Mouse (Mus musculus): ENCODE results near the gene AW209491. TPM values are rescaled to one million over a fixed set of nuclear protein-coding genes. Genes with fewer than 3 reads are reported as not detected.

Gene AW209491
- polyA plus RNA-seq, 1 experiment from 2014 or later = 13.6 TPM

DNA sequence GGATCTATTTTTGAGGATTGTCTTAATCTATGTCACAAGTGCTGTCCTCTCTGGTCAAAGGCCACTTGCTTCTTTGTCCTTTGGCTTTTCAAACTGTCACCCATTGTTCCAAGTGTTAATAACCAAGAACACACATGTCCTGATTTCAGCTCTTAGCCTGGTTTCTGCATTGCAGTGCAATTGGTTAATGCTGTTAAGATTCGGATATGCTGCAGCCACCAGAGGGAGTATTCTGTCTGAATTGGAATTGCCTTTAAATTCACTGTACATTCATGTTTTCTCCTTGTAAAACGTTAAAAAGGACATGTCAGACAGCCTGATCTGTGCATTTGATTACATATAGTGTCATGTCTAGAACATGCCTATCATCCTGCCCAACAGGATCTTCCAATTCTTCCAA, 40.4 kb downstream of the AW209491 start:
- DNase-seq = no peak
- no peaks in the 10 kb centered on the region for H3K27me3 ChIP-seq
- no peak overlapping the region for H3K9ac ChIP-seq
- H3K4me3 ChIP-seq (replicated peaks) = no peak overlapping the region
- H3K4me1 ChIP-seq (replicated peaks) = no peaks in the 10 kb centered on the region
- no peaks in the 10 kb centered on the region for H3K9me3 ChIP-seq (replicated peaks)
- WGBS (ENCODE audit: insufficient replicate concordance) = 33% methylated on average over 2 of the region's 2 CpGs
- no peak for ATAC-seq (ENCODE audit: low read depth)
- H3K27ac ChIP-seq = no peak overlapping the region
- H3K36me3 ChIP-seq = no peaks in the 10 kb centered on the region
- H3K4me2 ChIP-seq = no peak overlapping the region

Other genes starting within 250 kb of the AW209491 start
- gene Hecw1, start 106.9 kb upstream of the AW209491 start, polyA plus RNA-seq (2015; fragmentation: Nextera tagmentation; extraction: Ambion mirVana) = 0.08 and 0.32 TPM in 2 replicates
- 102 and 115 TPM in 2 replicates for gene Mrpl32, start 17.0 kb upstream of the AW209491 start, polyA plus RNA-seq (2015; fragmentation: Nextera tagmentation; extraction: Ambion mirVana)
- gene Psma2, start 16.9 kb upstream of the AW209491 start, polyA plus RNA-seq (2015; fragmentation: Nextera tagmentation; extraction: Ambion mirVana) = 173 and 175 TPM in 2 replicates